Mouse (Mus musculus): ENCODE measurements around the gene Sec14l3. TPM values are rescaled to one million over a fixed set of nuclear protein-coding genes. Genes with fewer than 3 reads are reported as not detected.

The Sec14l3 gene
- total RNA-seq, 2 experiments from 2014 or later = not detected

- no peak for DNase-seq (ENCODE audit: low spot score in 2 of 2)
Observed at GRCm38 (mm10) chr11:4127059-4127458, 62.4 kb downstream of the Sec14l3 start.

Other genes with a start within 250 kb of the Sec14l3 start
- gene Osbp2, start 200.9 kb upstream of the Sec14l3 start, total RNA-seq (2021) = 1 to 10 TPM; 2.9 to 6.6 TPM
- under 1 TPM; 0.53 to 0.74 TPM for gene 4921536K21Rik, start 169.7 kb upstream of the Sec14l3 start, total RNA-seq (2021)
- 1 to 10 TPM; 3.5 to 5.2 TPM for gene Dusp18, start 169.6 kb upstream of the Sec14l3 start, total RNA-seq (2021)
- gene Slc35e4, start 150.2 kb upstream of the Sec14l3 start, total RNA-seq (2021) = 1 to 10 TPM; 4.2 to 8.5 TPM
- 100 to 1,000 TPM; 113 to 133 TPM for gene Tcn2, start 132.7 kb upstream of the Sec14l3 start, total RNA-seq (2021)
- 10 to 100 TPM; 52.4 to 55.6 TPM for gene Pes1, start 100.9 kb upstream of the Sec14l3 start, total RNA-seq (2021)
- not detected for gene 4930556J24Rik, start 88.1 kb upstream of the Sec14l3 start, total RNA-seq (2021)
- gene Gal3st1, start 81.2 kb upstream of the Sec14l3 start, total RNA-seq (2021) = not detected
- gene Sec14l4, start 33.4 kb upstream of the Sec14l3 start, total RNA-seq (2021) = 1 to 10 TPM; 5.6 to 6.5 TPM
- gene Mtfp1, start 30.6 kb downstream of the Sec14l3 start, total RNA-seq (2021) = 10 to 100 TPM; 23.5 to 30.9 TPM
- 1 to 10 TPM; 1.5 to 1.7 TPM for gene Sec14l2, start 58.6 kb downstream of the Sec14l3 start, total RNA-seq (2021)
- gene Rnf215, start 70.4 kb downstream of the Sec14l3 start, total RNA-seq (2021) = 10 to 100 TPM; 22.7 to 23.7 TPM
- 10 to 100 TPM; 10.8 to 12.5 TPM for gene Ccdc157, start 95.5 kb downstream of the Sec14l3 start, total RNA-seq (2021)
- 10 to 100 TPM; 50.3 to 59.9 TPM for gene Sf3a1, start 95.5 kb downstream of the Sec14l3 start, total RNA-seq (2021)
- 10 to 100 TPM; 14.8 to 23.3 TPM for gene Tbc1d10a, start 121.9 kb downstream of the Sec14l3 start, total RNA-seq (2021)
- gene Castor1, start 153.4 kb downstream of the Sec14l3 start, total RNA-seq (2021) = 1 to 10 TPM; 3.0 to 5.1 TPM
- gene Osm, start 171.6 kb downstream of the Sec14l3 start, total RNA-seq (2021) = under 1 TPM in 1 of 2 experiments, not detected in 1; 0.16 TPM
- under 1 TPM; 0.07 to 0.86 TPM for gene Lif, start 192.7 kb downstream of the Sec14l3 start, total RNA-seq (2021)